Mouse (Mus musculus): ENCODE data around the gene Rph3a.

GRCm38 (mm10) chr5:120967355-120968133 lies 42.3 kb downstream of the Rph3a start:
- TF ChIP-seq POLR2A (IDR thresholded peaks at IDR 0.05; ENCODE audit: low read depth, low read length) (no peak), CTCF (conservative IDR thresholded peaks at IDR 0.05 in 1 of 2, IDR thresholded peaks at IDR 0.05 in 1 of 2; ENCODE audit: low read depth in 2 of 2, low read length in 2 of 2) (no peak), RAD21 (IDR thresholded peaks at IDR 0.05; ENCODE audit: low read depth, low read length) (no peak), EP300 (IDR thresholded peaks at IDR 0.05; ENCODE audit: low read length) (no peak)

Measured in CH12.LX (cell line).